Mouse (Mus musculus): Measurements from ENCODE around the gene Higd1b. TPM values are rescaled to one million over a fixed set of nuclear protein-coding genes. Genes with fewer than 3 reads are reported as not detected.

Gene Higd1b
- not detected in 2 replicates for polyA plus RNA-seq (2014; fragmentation: Nextera tagmentation; extraction: Ambion mirVana)

GRCm38 (mm10) chr11:102835549-102835948 is at the start of gene Higd1b:
TSS of gene Higd1b (plus strand) at chr11:102835849.
- no peak for ATAC-seq (replicated peaks; ENCODE audit: low FRiP score)
- Histone ChIP-seq H3K4me3 (ENCODE audit: low read depth, low read length) (no peak within 1 kb of the TSS), H3K27me3 (replicated peaks; ENCODE audit: control insufficient read depth, insufficient read depth, low read length) (no peaks in the 10 kb centered on the region), H3K27ac (ENCODE audit: low read depth, low read length) (no peak within 1 kb of the TSS), H3K9me3 (ENCODE audit: control insufficient read depth, low read length) (no peaks in the 10 kb centered on the region), H3K4me2 (no peak within 1 kb of the TSS), H3K36me3 (ENCODE audit: control insufficient read depth, insufficient read depth, low read length) (peaks cover 16% of the 10 kb centered on the region; the same call in 1 of the 2 replicates), H3K4me1 (replicated peaks; ENCODE audit: control insufficient read depth, insufficient read depth, low read length) (no peaks in the 10 kb centered on the region), H3K9ac (ENCODE audit: low read depth, low read length) (no peak within 1 kb of the TSS)
- WGBS: 79% methylated on average over 4 of the region's 4 CpGs
- no peak for DNase-seq (ENCODE audit: low spot score)

GRCm38 (mm10) chr11:102787688-102788177 is 47.9 kb upstream of the Higd1b start:
- no peak for ATAC-seq (replicated peaks; ENCODE audit: low FRiP score)
- Histone ChIP-seq H3K27me3 (replicated peaks; ENCODE audit: control insufficient read depth, insufficient read depth, low read length) (no peaks in the 10 kb centered on the region), H3K4me1 (replicated peaks; ENCODE audit: control insufficient read depth, insufficient read depth, low read length) (no peaks in the 10 kb centered on the region), H3K4me2 (no peak overlapping the region), H3K36me3 (ENCODE audit: control insufficient read depth, insufficient read depth, low read length) (no peaks in the 10 kb centered on the region), H3K9ac (ENCODE audit: low read depth, low read length) (no peak overlapping the region), H3K4me3 (ENCODE audit: low read depth, low read length) (no peak overlapping the region), H3K9me3 (ENCODE audit: control insufficient read depth, low read length) (no peaks in the 10 kb centered on the region), H3K27ac (ENCODE audit: low read depth, low read length) (no peak overlapping the region)
- no peak for DNase-seq (ENCODE audit: low spot score)
- 79% methylated on average over 5 of the region's 5 CpGs for WGBS

GRCm38 (mm10) chr11:102791682-102792445 is 43.8 kb upstream of the Higd1b start:
- H3K9me3 ChIP-seq (ENCODE audit: control insufficient read depth, low read length): no peaks in the 10 kb centered on the region
- no peak overlapping the region for H3K4me2 ChIP-seq
- no peak overlapping the region for H3K4me3 ChIP-seq (ENCODE audit: low read depth, low read length)
- H3K4me1 ChIP-seq (replicated peaks; ENCODE audit: control insufficient read depth, insufficient read depth, low read length): no peaks in the 10 kb centered on the region
- no peak overlapping the region for H3K9ac ChIP-seq (ENCODE audit: low read depth, low read length)
- H3K27me3 ChIP-seq (replicated peaks; ENCODE audit: control insufficient read depth, insufficient read depth, low read length): no peaks in the 10 kb centered on the region
- H3K27ac ChIP-seq (ENCODE audit: low read depth, low read length): no peak overlapping the region
- ATAC-seq (replicated peaks; ENCODE audit: low FRiP score) (no peak), DNase-seq (ENCODE audit: low spot score) (no peak)
- H3K36me3 ChIP-seq (ENCODE audit: control insufficient read depth, insufficient read depth, low read length): 0 out of 2 replicates have a peak, but pooled peaks cover 2% of the 10 kb centered on the region
- WGBS: 55% methylated on average over 14 of the region's 14 CpGs

DNA sequence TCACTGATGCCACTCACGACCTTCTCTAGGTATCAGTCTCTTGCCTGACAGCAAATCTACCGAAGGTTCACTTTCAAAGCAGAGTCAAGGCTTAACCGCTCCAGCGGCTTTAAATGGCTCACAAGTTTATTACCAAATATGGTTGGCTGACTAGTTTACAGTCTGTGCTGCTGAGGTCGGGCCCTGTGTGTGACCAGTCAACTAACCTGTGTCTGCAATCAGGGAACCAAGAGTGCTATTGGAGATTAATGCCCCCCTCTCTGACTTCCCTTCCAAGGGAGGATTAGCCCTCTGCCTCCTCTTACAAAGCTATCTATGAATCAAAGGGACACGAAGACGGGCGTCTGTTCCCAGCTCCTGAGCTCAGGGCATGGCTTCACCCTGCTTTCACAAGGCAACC is 41.5 kb upstream of the Higd1b start:
- H3K9ac ChIP-seq (ENCODE audit: low read depth, low read length): no peak overlapping the region
- 0 out of 2 replicates have a peak, but pooled peaks cover 2% of the 10 kb centered on the region for H3K36me3 ChIP-seq (ENCODE audit: control insufficient read depth, insufficient read depth, low read length)
- WGBS: 58% methylated on average over 8 of the region's 8 CpGs
- DNase-seq (ENCODE audit: low spot score) (no peak), ATAC-seq (replicated peaks; ENCODE audit: low FRiP score) (no peak)
- H3K4me3 ChIP-seq (ENCODE audit: low read depth, low read length): no peak overlapping the region
- H3K27ac ChIP-seq (ENCODE audit: low read depth, low read length): no peak overlapping the region
- no peaks in the 10 kb centered on the region for H3K27me3 ChIP-seq (replicated peaks; ENCODE audit: control insufficient read depth, insufficient read depth, low read length)
- no peaks in the 10 kb centered on the region for H3K4me1 ChIP-seq (replicated peaks; ENCODE audit: control insufficient read depth, insufficient read depth, low read length)
- no peak overlapping the region for H3K4me2 ChIP-seq
- no peaks in the 10 kb centered on the region for H3K9me3 ChIP-seq (ENCODE audit: control insufficient read depth, low read length)

GRCm38 (mm10) chr11:102803453-102803852 is 32.2 kb upstream of the Higd1b start:
- Histone ChIP-seq H3K4me3 (ENCODE audit: low read depth, low read length) (no peak overlapping the region), H3K27ac (ENCODE audit: low read depth, low read length) (no peak overlapping the region), H3K4me2 (no peak overlapping the region), H3K27me3 (replicated peaks; ENCODE audit: control insufficient read depth, insufficient read depth, low read length) (no peaks in the 10 kb centered on the region), H3K4me1 (replicated peaks; ENCODE audit: control insufficient read depth, insufficient read depth, low read length) (no peaks in the 10 kb centered on the region), H3K36me3 (ENCODE audit: control insufficient read depth, insufficient read depth, low read length) (no peaks in the 10 kb centered on the region), H3K9ac (ENCODE audit: low read depth, low read length) (no peak overlapping the region), H3K9me3 (ENCODE audit: control insufficient read depth, low read length) (no peaks in the 10 kb centered on the region)
- WGBS: 78% methylated on average over 5 of the region's 5 CpGs
- DNase-seq (ENCODE audit: low spot score) (no peak), ATAC-seq (replicated peaks; ENCODE audit: low FRiP score) (no peak)

GRCm38 (mm10) chr11:102808246-102808645 is 27.4 kb upstream of the Higd1b start:
- H3K36me3 ChIP-seq (ENCODE audit: control insufficient read depth, insufficient read depth, low read length): no peaks in the 10 kb centered on the region
- no peak for DNase-seq (ENCODE audit: low spot score)
- H3K27ac ChIP-seq (ENCODE audit: low read depth, low read length): no peak overlapping the region
- no peaks in the 10 kb centered on the region for H3K4me1 ChIP-seq (replicated peaks; ENCODE audit: control insufficient read depth, insufficient read depth, low read length)
- no peaks in the 10 kb centered on the region for H3K9me3 ChIP-seq (ENCODE audit: control insufficient read depth, low read length)
- ATAC-seq (replicated peaks; ENCODE audit: low FRiP score): no peak
- no peak overlapping the region for H3K4me3 ChIP-seq (ENCODE audit: low read depth, low read length)
- H3K27me3 ChIP-seq (replicated peaks; ENCODE audit: control insufficient read depth, insufficient read depth, low read length): no peaks in the 10 kb centered on the region
- H3K9ac ChIP-seq (ENCODE audit: low read depth, low read length): no peak overlapping the region
- no peak overlapping the region for H3K4me2 ChIP-seq
- WGBS: 58% methylated on average over 5 of the region's 5 CpGs

GRCm38 (mm10) chr11:102810721-102811485 is 24.7 kb upstream of the Higd1b start:
- ATAC-seq (replicated peaks; ENCODE audit: low FRiP score) (no peak), DNase-seq (ENCODE audit: low spot score) (no peak)
- WGBS: 76% methylated on average over 4 of the region's 4 CpGs

DNA sequence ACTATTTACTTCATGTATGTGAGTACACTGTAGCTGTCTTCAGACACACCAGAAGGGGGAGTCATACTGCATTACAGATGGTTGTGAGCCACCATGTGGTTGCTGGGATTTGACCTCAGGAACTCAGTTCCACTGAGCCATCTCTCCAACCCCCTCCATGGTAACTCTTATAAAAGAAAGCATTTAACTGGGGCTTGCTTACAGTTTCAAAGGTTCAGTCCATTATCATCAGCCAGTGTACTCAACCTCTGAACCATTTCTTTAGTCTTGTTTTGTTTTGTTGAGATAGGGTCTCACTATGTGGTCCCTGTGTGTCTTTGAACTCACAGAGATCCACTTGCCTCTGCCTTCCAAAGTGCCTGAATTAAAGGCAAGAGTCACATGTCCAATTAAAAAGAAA is 20.8 kb upstream of the Higd1b start:
- Histone ChIP-seq H3K4me1 (replicated peaks; ENCODE audit: control insufficient read depth, insufficient read depth, low read length) (no peaks in the 10 kb centered on the region), H3K4me2 (no peak overlapping the region), H3K36me3 (ENCODE audit: control insufficient read depth, insufficient read depth, low read length) (no peaks in the 10 kb centered on the region), H3K4me3 (ENCODE audit: low read depth, low read length) (no peak overlapping the region), H3K9me3 (ENCODE audit: control insufficient read depth, low read length) (no peaks in the 10 kb centered on the region), H3K9ac (ENCODE audit: low read depth, low read length) (no peak overlapping the region), H3K27ac (ENCODE audit: low read depth, low read length) (no peak overlapping the region), H3K27me3 (replicated peaks; ENCODE audit: control insufficient read depth, insufficient read depth, low read length) (peaks cover 35% of the 10 kb centered on the region)
- ATAC-seq (replicated peaks; ENCODE audit: low FRiP score) (no peak), DNase-seq (ENCODE audit: low spot score) (no peak)

More at GRCm38 (mm10) chr11:102810721-102811485, 24.7 kb upstream of the Higd1b start:
- no peaks in the 10 kb centered on the region for H3K36me3 ChIP-seq (ENCODE audit: control insufficient read depth, insufficient read depth, low read length)
- no peak overlapping the region for H3K4me3 ChIP-seq (ENCODE audit: low read depth, low read length)
- H3K9me3 ChIP-seq (ENCODE audit: control insufficient read depth, low read length): no peaks in the 10 kb centered on the region
- H3K27ac ChIP-seq (ENCODE audit: low read depth, low read length): no peak overlapping the region
- H3K4me2 ChIP-seq: no peak overlapping the region
- no peak overlapping the region for H3K9ac ChIP-seq (ENCODE audit: low read depth, low read length)
- no peaks in the 10 kb centered on the region for H3K4me1 ChIP-seq (replicated peaks; ENCODE audit: control insufficient read depth, insufficient read depth, low read length)
- H3K27me3 ChIP-seq (replicated peaks; ENCODE audit: control insufficient read depth, insufficient read depth, low read length): peaks cover 2% of the 10 kb centered on the region
